17 mouse cellular contexts compared by ENCODE assay signal in the genomic region with DNA sequence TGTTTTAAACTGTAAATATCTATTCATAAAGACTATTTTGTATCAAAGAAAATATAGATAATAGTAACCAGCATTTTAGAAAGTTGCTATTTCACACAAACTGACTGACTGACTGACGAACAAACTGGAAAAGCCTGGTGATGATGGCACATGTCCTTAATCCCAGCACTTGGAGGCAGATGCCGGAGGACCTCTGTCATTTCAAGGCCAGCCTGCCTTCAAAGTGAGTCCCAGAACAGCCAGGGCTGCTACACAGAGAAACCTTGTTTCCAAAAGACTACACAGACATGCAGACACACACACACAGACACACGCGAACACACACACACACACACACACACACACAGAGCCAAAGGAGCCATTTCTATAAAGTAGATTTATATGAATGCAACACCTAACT.
DNase-seq lines count a peak whose midpoint lies in the region; ATAC-seq lines count a peak whose summit lies in the region.
"Had no signal": no experiment of that assay in that cellular context is flagged by ENCODE, and none has a peak within 500 bp of the region (broad histone marks: within the 10 kb centered on the region; RNA-seq: fewer than 3 reads in every experiment).

No protein-coding gene starts in this region.

- no peak for ATAC-seq in monocyte, adult 5-6 weeks (replicated peaks; ENCODE audit: insufficient number of reproducible peaks, low FRiP score, low TSS enrichment, poor library complexity, severe bottlenecking)
- ATAC-seq: activated CD4-positive, CD25-positive, alpha-beta regulatory T cell, adult 4 months; CD4-positive, CD25-positive, alpha-beta regulatory T cell, adult 4 months; forebrain, embryonic 13.5 days; forebrain, embryonic 15.5 days; forebrain, postnatal 0 days; Patski had no signal

- DNase-seq in adrenal gland, adult (ENCODE audit: inconsistent age in 2 of 2, low spot score in 1 of 2), result peak; percentile 32 to 59
- DNase-seq in adrenal gland, postnatal 4 days (ENCODE audit: low spot score in 2 of 2), result no peak
- DNase-seq in adrenal gland, adult 8-10 months, result peak; percentile 19
- peak; percentile 14 for DNase-seq in adrenal gland, postnatal 14 days
- peak; percentile 20 to 34 for DNase-seq in adrenal gland, postnatal 36 days
- DNase-seq in thymus, postnatal 0 days (ENCODE audit: low spot score), result no peak
- DNase-seq: B cell, adult 2 months; cerebellum, adult 11-12 months; cerebellum, adult 2 months; cerebellum, adult 9-10 months; forebrain, postnatal 0 days had no signal

Comparison
In these comparisons a context has a peak if more than half of its experiments do, and no peak if none do; other contexts are left out.
1. DNase-seq: peak in adrenal gland, adult (2 of 2), adrenal gland, adult 8-10 months (single experiment), adrenal gland, postnatal 14 days (single experiment) and adrenal gland, postnatal 36 days (2 of 2); none in adrenal gland, postnatal 4 days (0 of 2) and thymus, postnatal 0 days (single experiment).